Mouse (Mus musculus): ENCODE data around the gene Kmt2e. TPM values are rescaled to one million over a fixed set of nuclear protein-coding genes. Genes with fewer than 3 reads are reported as not detected.
"Not testable (repeated sequence)": the region's sequence is repeated elsewhere in the genome, so short reads cannot be mapped to it uniquely, and the experiment has no call there.

Kmt2e gene
- total RNA-seq, 2 experiments from 2014 or later: 101 to 102 TPM

DNA sequence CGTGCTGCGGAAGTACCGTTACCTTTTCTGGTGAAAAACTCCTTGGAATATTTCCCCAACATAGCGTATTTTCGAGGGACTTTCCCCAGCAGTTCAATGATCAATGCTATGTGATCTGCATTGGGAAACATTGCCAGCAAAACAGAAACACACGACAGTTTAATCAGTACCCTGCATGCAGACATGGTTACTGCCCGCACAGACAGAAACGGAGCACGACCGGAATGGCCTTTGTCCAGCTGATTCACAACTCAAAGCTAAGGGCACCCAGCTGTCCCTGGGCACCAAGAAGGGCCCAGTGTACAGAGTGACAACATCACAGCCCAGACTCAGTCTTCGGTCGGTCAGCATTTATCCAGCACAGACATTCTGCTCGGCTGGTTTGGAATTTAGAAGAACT lies 79.2 kb downstream of the Kmt2e start:
- intact Hi-C loops (cut with DNase I): loop anchor here (5.0 kb wide), 1 partner anchor 154 kb away; no protein-coding TSS in a partner anchor
- no peak overlapping the region for H3K27ac ChIP-seq
- no peak for DNase-seq (ENCODE audit: extremely low spot score in 1 of 2, low spot score in 2 of 2)
- TF ChIP-seq CTCF (IDR thresholded peaks at IDR 0.05): no peak
- H3K4me3 ChIP-seq: no peak overlapping the region

- DNase-seq (ENCODE audit: extremely low spot score in 1 of 2, low spot score in 2 of 2): no peak
- no peak overlapping the region for H3K4me3 ChIP-seq
- H3K27ac ChIP-seq: no peak overlapping the region
- TF ChIP-seq CTCF (IDR thresholded peaks at IDR 0.05): no peak
- intact Hi-C loops (cut with DNase I): loop anchor here (5.0 kb wide), 1 partner anchor 102 kb away; no protein-coding TSS in a partner anchor
These were observed 80.8 kb downstream of the Kmt2e start for GRCm38 (mm10) chr5:23515038-23515437.

GRCm38 (mm10) chr5:23516962-23517361 lies 82.7 kb downstream of the Kmt2e start:
- peak overlapping the region; percentile 48 for H3K27ac ChIP-seq
- intact Hi-C loops (cut with DNase I): loop anchor here (5.0 kb wide), 1 partner anchor 100 kb away; no protein-coding TSS in a partner anchor
- no peak overlapping the region for H3K4me3 ChIP-seq
- no peak for DNase-seq (ENCODE audit: extremely low spot score in 1 of 2, low spot score in 2 of 2)
- no peak for TF ChIP-seq CTCF (IDR thresholded peaks at IDR 0.05)

GRCm38 (mm10) chr5:23517839-23518238 lies 83.6 kb downstream of the Kmt2e start:
- TF ChIP-seq CTCF (IDR thresholded peaks at IDR 0.05): no peak
- intact Hi-C loops (cut with DNase I): loop anchor here (5.0 kb wide), 1 partner anchor 99 kb away; no protein-coding TSS in a partner anchor
- H3K4me3 ChIP-seq: no peak overlapping the region
- H3K27ac ChIP-seq: peak overlapping the region; percentile 77
- DNase-seq (ENCODE audit: extremely low spot score in 1 of 2, low spot score in 2 of 2): peak; percentile 36 to 56

DNA sequence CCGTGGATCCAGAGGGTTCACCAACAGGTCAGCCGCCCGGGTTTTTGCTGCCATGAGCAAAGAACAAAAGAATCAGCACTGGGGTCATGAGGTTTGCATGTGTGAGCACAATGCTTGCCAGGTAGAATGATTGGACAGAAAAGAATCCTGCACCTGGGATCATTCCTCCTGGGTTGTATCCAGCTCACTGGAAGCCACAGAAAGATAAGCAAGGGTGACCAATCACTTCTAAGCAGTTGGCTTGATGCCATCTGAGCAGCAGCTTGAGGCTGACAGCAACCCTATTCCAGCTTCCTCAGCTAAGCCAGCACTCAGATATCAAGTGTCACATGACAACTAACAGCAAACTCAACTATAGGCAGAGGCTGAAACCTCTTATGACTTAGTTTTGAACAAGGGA lies 84.4 kb downstream of the Kmt2e start:
- DNase-seq (ENCODE audit: extremely low spot score in 1 of 2, low spot score in 2 of 2): no peak
- no peak for TF ChIP-seq CTCF (IDR thresholded peaks at IDR 0.05)
- intact Hi-C loops (cut with DNase I): loop anchor here (5.0 kb wide), 1 partner anchor 99 kb away; no protein-coding TSS in a partner anchor
- peak overlapping the region; percentile 77; the same call in 1 of the 2 replicates for H3K27ac ChIP-seq
- H3K4me3 ChIP-seq: no peak overlapping the region

- intact Hi-C loops (cut with DNase I): loop anchor here (5.0 kb wide), 1 partner anchor 98 kb away; no protein-coding TSS in a partner anchor
- no peak overlapping the region for H3K27ac ChIP-seq
- no peak overlapping the region for H3K4me3 ChIP-seq
- DNase-seq (ENCODE audit: extremely low spot score in 1 of 2, low spot score in 2 of 2): no peak
- no peak for TF ChIP-seq CTCF (IDR thresholded peaks at IDR 0.05)
These were observed 85.4 kb downstream of the Kmt2e start for GRCm38 (mm10) chr5:23519679-23520078.

GRCm38 (mm10) chr5:23521645-23522044 lies 87.4 kb downstream of the Kmt2e start:
- TF ChIP-seq CTCF (IDR thresholded peaks at IDR 0.05): no peak
- intact Hi-C loops (cut with DNase I): no loop called here
- DNase-seq (ENCODE audit: extremely low spot score in 1 of 2, low spot score in 2 of 2): no peak
- Histone ChIP-seq H3K27ac (no peak overlapping the region), H3K4me3 (no peak overlapping the region)

GRCm38 (mm10) chr5:23523936-23524335 lies 89.7 kb downstream of the Kmt2e start:
- intact Hi-C loops (cut with DNase I): no loop called here
- H3K27ac ChIP-seq: no peak overlapping the region
- H3K4me3 ChIP-seq: no peak overlapping the region
- no peak for DNase-seq (ENCODE audit: extremely low spot score in 1 of 2, low spot score in 2 of 2)
- TF ChIP-seq CTCF (IDR thresholded peaks at IDR 0.05): no peak

DNA sequence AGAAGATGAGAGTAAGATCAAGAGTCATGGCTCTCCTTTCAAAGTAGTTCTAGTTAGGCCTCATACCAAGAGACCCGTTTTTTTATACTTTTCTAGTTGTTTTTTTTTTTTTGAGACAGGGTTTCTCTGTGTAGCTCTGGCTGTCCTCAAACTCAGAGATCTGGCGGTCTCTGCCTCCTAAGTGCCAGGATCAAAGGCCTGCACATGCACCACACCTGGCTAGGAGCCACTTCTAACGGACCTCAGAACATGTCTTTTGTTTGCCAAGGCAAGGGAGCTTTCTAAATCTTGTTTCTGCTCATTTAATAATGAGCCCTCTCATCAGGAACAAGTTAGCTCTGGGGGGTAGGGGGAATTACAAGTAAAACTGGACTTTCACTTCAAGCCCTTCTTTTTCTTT lies 90.4 kb downstream of the Kmt2e start:
- intact Hi-C loops (cut with DNase I): no loop called here
- H3K27ac ChIP-seq: no peak overlapping the region; the same call in 1 of the 2 replicates

DNA sequence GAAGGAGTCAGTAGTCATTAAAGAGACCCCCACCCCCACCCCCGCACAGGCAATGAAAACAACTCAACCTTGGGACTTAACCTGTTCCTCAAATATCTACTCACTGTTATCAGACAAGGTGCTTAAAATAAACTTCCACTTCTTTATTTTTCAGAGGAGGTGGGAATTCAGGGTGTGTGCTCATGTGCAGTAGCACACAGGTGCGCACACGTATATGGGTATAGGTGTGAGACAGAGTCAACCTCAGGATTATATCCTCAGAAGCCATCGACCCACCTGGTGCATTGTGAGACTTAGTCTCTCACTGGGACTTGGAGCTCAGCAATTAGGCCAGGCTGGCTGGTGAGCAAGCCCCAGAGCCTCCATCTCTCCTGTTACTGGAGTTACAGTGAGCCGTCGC lies 96.9 kb downstream of the Kmt2e start:
- no peak for TF ChIP-seq CTCF (IDR thresholded peaks at IDR 0.05)
- intact Hi-C loops (cut with DNase I): no loop called here
- DNase-seq (ENCODE audit: extremely low spot score in 1 of 2, low spot score in 2 of 2): no peak
- Histone ChIP-seq H3K27ac (peak overlapping the region; percentile 77), H3K4me3 (no peak overlapping the region)

More for the DNA sequence above, 90.4 kb downstream of the Kmt2e start:
- no peak for DNase-seq (ENCODE audit: extremely low spot score in 1 of 2, low spot score in 2 of 2)
- no peak for TF ChIP-seq CTCF (IDR thresholded peaks at IDR 0.05)
- no peak overlapping the region for H3K4me3 ChIP-seq

GRCm38 (mm10) chr5:23531541-23532096 lies 97.4 kb downstream of the Kmt2e start:
- intact Hi-C loops (cut with DNase I): no loop called here
- H3K4me3 ChIP-seq: no peak overlapping the region
- H3K27ac ChIP-seq: peak overlapping the region; percentile 77
- DNase-seq (ENCODE audit: extremely low spot score in 1 of 2, low spot score in 2 of 2): no peak
- no peak for TF ChIP-seq CTCF (IDR thresholded peaks at IDR 0.05)

- Histone ChIP-seq H3K27ac (peak overlapping the region; percentile 29; the same call in 1 of the 2 replicates), H3K4me3 (no peak overlapping the region)
- TF ChIP-seq CTCF (IDR thresholded peaks at IDR 0.05): no peak
- no peak for DNase-seq (ENCODE audit: extremely low spot score in 1 of 2, low spot score in 2 of 2)
- intact Hi-C loops (cut with DNase I): no loop called here
These were observed 101.5 kb downstream of the Kmt2e start for GRCm38 (mm10) chr5:23535692-23536091.

DNA sequence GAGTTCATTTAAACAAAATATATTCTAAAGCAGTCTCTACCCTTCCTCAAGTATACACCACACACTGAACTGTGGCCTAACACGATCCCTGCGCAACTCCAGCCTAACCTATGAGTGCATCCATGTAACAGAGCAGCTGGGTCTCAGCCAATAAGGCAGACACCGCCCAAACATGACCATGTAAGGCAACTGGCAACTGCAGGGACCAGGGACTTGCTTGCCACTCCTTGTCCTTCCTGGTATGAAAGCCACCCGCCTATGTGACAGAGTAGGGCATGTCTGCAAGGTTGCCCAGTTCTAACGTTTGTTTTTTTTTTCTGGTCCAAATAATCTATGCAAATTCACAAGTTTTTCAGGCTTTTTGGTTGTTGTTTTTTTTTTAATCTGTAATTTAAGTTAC lies 117.4 kb downstream of the Kmt2e start:
- intact Hi-C loops (cut with DNase I): no loop called here
- no peak overlapping the region for H3K4me3 ChIP-seq
- no peak overlapping the region for H3K27ac ChIP-seq
- TF ChIP-seq CTCF (IDR thresholded peaks at IDR 0.05): no peak
- no peak for DNase-seq (ENCODE audit: extremely low spot score in 1 of 2, low spot score in 2 of 2)

- DNase-seq (ENCODE audit: extremely low spot score in 1 of 2, low spot score in 2 of 2); H3K27ac ChIP-seq; H3K4me3 ChIP-seq; intact Hi-C loops (cut with DNase I): not testable (repeated sequence)
These were observed 119.1 kb downstream of the Kmt2e start for GRCm38 (mm10) chr5:23553338-23553737.

All from left cerebral cortex, adult 2 months (tissue).